8 mouse cellular contexts compared by ENCODE assay signal in the genomic region with DNA sequence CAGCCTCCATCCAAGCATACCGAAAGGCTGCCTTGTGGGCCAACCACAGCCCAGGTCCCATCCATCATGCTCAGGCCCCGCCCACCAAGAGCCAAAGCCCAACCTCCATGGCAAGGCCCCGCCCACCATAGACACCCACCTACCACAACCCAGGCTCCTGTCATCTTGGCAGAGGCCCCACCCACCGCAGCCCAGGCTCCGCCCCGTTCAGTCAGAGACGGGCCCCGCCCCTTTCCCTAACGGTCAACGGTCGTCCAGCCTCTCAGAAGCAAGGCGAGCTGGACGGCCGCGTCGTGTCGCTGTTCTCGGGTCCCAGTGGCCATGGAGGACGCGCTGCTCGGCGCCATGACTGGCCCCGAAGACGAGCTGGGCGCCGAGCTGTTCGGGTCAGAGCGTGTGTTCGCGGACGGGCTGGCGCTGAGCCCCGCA. TPM values are rescaled to one million over a fixed set of nuclear protein-coding genes. Genes with fewer than 3 reads are reported as not detected.
DNase-seq lines count a peak whose midpoint lies in the region; ATAC-seq and TF ChIP-seq lines count a peak whose summit lies in the region.

A gene (plus strand): TSS at position 229 of the 429 bp plus-strand sequence.

- peaks cover 2% of the 10 kb centered on the region; the same call in 1 of the 2 replicates for H3K4me1 ChIP-seq in lung, adult 2 months (ENCODE audit: control insufficient read depth, insufficient read depth, low read length)

- TF ChIP-seq CTCF in lung, adult 2 months (IDR thresholded peaks at IDR 0.05; ENCODE audit: insufficient read depth, low read length) = no peak

- no peak; the same call in 1 of the 2 replicates for TF ChIP-seq POLR2A in lung, adult 2 months (IDR thresholded peaks at IDR 0.05; ENCODE audit: borderline replicate concordance, extremely low read depth, low read depth, low read length)

- peak; percentile 70 for DNase-seq in MEL-GATA-1-ER (ENCODE audit: extremely low read depth, low read depth)
- peak; percentile 42 for DNase-seq in cerebellum, adult 9-10 months
- DNase-seq in forelimb bud, embryonic 11.5 days (ENCODE audit: low read depth, low spot score) = peak; percentile 73
- DNase-seq in heart, postnatal 4 days = peak; percentile 94
- DNase-seq in layer of hippocampus, adult 8-10 months (ENCODE audit: low spot score in 2 of 2) = peak; percentile 69 to 75
- peak; percentile 70 for DNase-seq in lung, adult 2 months
- peak; percentile 99 for DNase-seq in testis, postnatal 14 days (ENCODE audit: low spot score)

- peak; percentile 73 for ATAC-seq in neutrophil, adult 5-6 weeks (ENCODE audit: extremely low read depth, insufficient number of reproducible peaks, low FRiP score, poor library complexity, severe bottlenecking)

- 2% methylated on average over 33 of the region's 33 CpGs for WGBS in lung, adult 2 months

- H3K4me3 ChIP-seq in lung, adult 2 months (replicated peaks; ENCODE audit: extremely low read depth, low read depth, low read length) = peak within 1 kb of the TSS; percentile 35

RNA-seq across cellular contexts. Expression of the gene that starts here (rescaled TPM):
- 1 to 10 TPM; 2.8 to 3.4 TPM for total RNA-seq in heart, postnatal 4 days (2021)
- under 1 TPM in 3 of 4 experiments, not detected in 1; 0.38 to 0.83 (median 0.43) TPM for total RNA-seq in layer of hippocampus, adult 8-10 months (2022)
- polyA plus RNA-seq in lung, adult 2 months (2012; rRNA removed) = 0.41 and 0.48 TPM in 2 replicates
- total RNA-seq in neutrophil, adult 5-6 weeks (2017) = 0.37 and 0.81 TPM in 2 replicates

Comparison
In these comparisons a context has a peak if more than half of its experiments do, and no peak if none do; other contexts are left out.
1. Peak in every context shown above with its lines: DNase-seq, ATAC-seq and H3K4me3 ChIP-seq.
2. Peak in DNase-seq in layer of hippocampus, adult 8-10 months; RNA of the gene not detected or under 1 TPM.
3. Peak in DNase-seq and H3K4me3 ChIP-seq in lung, adult 2 months; RNA of the gene not detected or under 1 TPM.
4. Peak in ATAC-seq in neutrophil, adult 5-6 weeks; RNA of the gene not detected or under 1 TPM.
5. DNase-seq: peak in every context shown above with its lines; median percentile 99 in testis, postnatal 14 days; 94 in heart, postnatal 4 days; 73 in forelimb bud, embryonic 11.5 days; 72 in layer of hippocampus, adult 8-10 months; 70 in MEL-GATA-1-ER; 70 in lung, adult 2 months; 42 in cerebellum, adult 9-10 months.